In genomic region chr4:85162468-85163312, GRCm38 (mm10) we compare ENCODE assay signal across 8 mouse cellular contexts. TPM values are rescaled to one million over a fixed set of nuclear protein-coding genes. Genes with fewer than 3 reads are reported as not detected.
A peak's percentile ranks its signal among the peaks of the same experiment; 100 is the strongest.
DNase-seq lines count a peak whose midpoint lies in the region; TF ChIP-seq lines count a peak whose summit lies in the region.

No protein-coding gene starts in this region.

- no peak overlapping the region for H3K27ac ChIP-seq in hindbrain, embryonic 10.5 days
- H3K27ac ChIP-seq in layer of hippocampus, adult 2 months: no peak overlapping the region

- no peaks in the 10 kb centered on the region; the same call in 1 of the 2 replicates for H3K27me3 ChIP-seq in hindbrain, embryonic 10.5 days (ENCODE audit: insufficient read depth, poor library complexity, severe bottlenecking)

- WGBS in hindbrain, embryonic 10.5 days: 26% methylated on average over 27 of the region's 27 CpGs

- TF ChIP-seq CTCF in layer of hippocampus, adult 2 months (conservative IDR thresholded peaks at IDR 0.05): peak; percentile 82

- 0 out of 2 replicates have a peak overlapping the region, but pooled peaks have one; percentile 13 for H3K4me3 ChIP-seq in hindbrain, embryonic 10.5 days
- no peak overlapping the region for H3K4me3 ChIP-seq in layer of hippocampus, adult 2 months

- peak; percentile 38 for DNase-seq in urinary bladder, postnatal 25 days (ENCODE audit: low spot score)
- no peak for DNase-seq in urinary bladder, postnatal 4 days (ENCODE audit: low spot score in 2 of 2)
- peak; percentile 61 for DNase-seq in embryo, embryonic 11.5 days (ENCODE audit: low read depth, low spot score)
- peak; percentile 70 for DNase-seq in hindbrain, embryonic 10.5 days (ENCODE audit: low spot score)
- peak; percentile 50 to 66 for DNase-seq in layer of hippocampus, adult 2 months (ENCODE audit: low spot score in 2 of 2)
- peak; percentile 37 for DNase-seq in lung, postnatal 14 days
- DNase-seq in right cerebral cortex, adult 2 months (ENCODE audit: low spot score in 2 of 2): peak; percentile 63 to 74
- no peak for DNase-seq in thymus, postnatal 0 days (ENCODE audit: low spot score)

- H3K36me3 ChIP-seq in hindbrain, embryonic 10.5 days: no peaks in the 10 kb centered on the region

- H3K9me3 ChIP-seq in hindbrain, embryonic 10.5 days: no peaks in the 10 kb centered on the region

- 0 out of 2 replicates have a peak, but pooled peaks cover 5% of the 10 kb centered on the region for H3K4me1 ChIP-seq in hindbrain, embryonic 10.5 days (replicated peaks)

RNA-seq across cellular contexts. Expression of gene Sh3gl2, which starts 42.2 kb away (rescaled TPM):
- polyA plus RNA-seq in hindbrain, embryonic 10.5 days (2016; fragmentation: Nextera tagmentation; extraction: Ambion mirVana): 4.1 and 6.9 TPM in 2 replicates
- 100 to 1,000 TPM; 285 to 321 TPM for total RNA-seq in layer of hippocampus, adult 2 months (2021)
- polyA plus RNA-seq in thymus, postnatal 0 days (2015; fragmentation: Nextera tagmentation; extraction: Ambion mirVana): 0.57 and 0.77 TPM in 2 replicates

Comparison
In these comparisons a context has a peak if more than half of its experiments do, and no peak if none do; other contexts are left out.
1. DNase-seq: peak in urinary bladder, postnatal 25 days (single experiment), embryo, embryonic 11.5 days (single experiment), hindbrain, embryonic 10.5 days (single experiment), layer of hippocampus, adult 2 months (2 of 2), lung, postnatal 14 days (single experiment) and right cerebral cortex, adult 2 months (2 of 2); none in urinary bladder, postnatal 4 days (0 of 2) and thymus, postnatal 0 days (single experiment).